Mouse (Mus musculus) Patski (cell line): Measurements from ENCODE around the gene Gcdh. TPM values are rescaled to one million over a fixed set of nuclear protein-coding genes. Genes with fewer than 3 reads are reported as not detected.
A peak's percentile ranks its signal among the peaks of the same experiment; 100 is the strongest.
"Not testable (repeated sequence)": the region's sequence is repeated elsewhere in the genome, so short reads cannot be mapped to it uniquely, and the experiment has no call there.

Source experiments
- ATAC-seq: fragments of 100-300 bp; one replicate; pipeline ENCODE4 v1.8.0; 2021
- CTCF ChIA-PET: fragments of 350-600 bp; sonication (Branson Sonifier 250); formaldehyde crosslinking; loops from one replicate; lab custom pipeline; 2022; ENCODE audit warnings: inconsistent platforms; lab: Charles Lee
- POLR2A ChIA-PET: fragments of 350-600 bp; sonication (Branson Sonifier 250); formaldehyde crosslinking; loops from one replicate; lab custom pipeline; 2022; ENCODE audit warnings: antibody characterized with exemption, inconsistent platforms; lab: Charles Lee
- DNase-seq: peaks from one replicate; pipeline ENCODE4 v3.0.0-alpha.2; 2011; ENCODE audit warnings: low read depth, low spot score
- H3K27me3 ChIP-seq: fragments of 371-371 bp; one replicate; pipeline ENCODE4 v1.5.1; 2021
- CTCF ChIP-seq: fragments of 100-300 bp; IDR thresholded peaks from one replicate; pipeline ENCODE4 v1.5.1; 2021
- in situ Hi-C: fragments of 300-500 bp; cut with MboI; formaldehyde crosslinking; loops from 3 replicates; pipeline ENCODE4 v1.11.1; 2018; ENCODE audit warnings: low pct_unique_long_range_greater_than_20kb, mixed read lengths
- polyA plus RNA-seq: library from polyadenylated mRNA; unstranded; gene quantifications from one replicate; pipeline ENCODE4 v1.2.3, GENCODE M21; 2021

Gene Gcdh
- polyA plus RNA-seq, 1 experiment from 2014 or later: 55.5 TPM

- ChIA-PET POLR2A (no interaction called here), CTCF (no interaction called here)
- in situ Hi-C loops: no loop called here
- TF ChIP-seq CTCF: no peak
- ATAC-seq (no peak), DNase-seq (no peak)
- H3K27me3 ChIP-seq: peaks cover 3% of the 10 kb centered on the region
Measured at GRCm38 (mm10) chr8:84911854-84912253, 18.1 kb upstream of the Gcdh start.

DNA sequence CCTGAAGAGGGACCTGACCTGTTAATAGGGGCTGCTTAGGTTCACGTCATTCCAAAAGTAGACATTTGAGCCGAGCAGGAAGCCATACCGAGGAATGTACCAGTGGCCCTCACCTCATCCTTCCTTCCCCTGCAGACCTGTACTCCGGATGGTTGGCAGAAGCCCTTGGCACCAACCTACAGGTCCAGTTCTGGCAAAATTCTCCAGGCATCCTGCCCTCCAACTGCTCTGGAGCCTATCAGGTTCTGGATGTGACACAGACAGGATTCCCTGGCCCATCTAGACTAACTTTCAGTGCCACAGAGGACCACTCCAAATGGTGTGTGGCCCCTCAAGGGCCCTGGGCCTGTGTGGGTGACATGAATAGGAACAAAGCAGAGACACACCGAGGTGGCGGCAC, 16.8 kb upstream of the Gcdh start:
- no peak for TF ChIP-seq CTCF
- POLR2A ChIA-PET: no interaction called here
- in situ Hi-C loops: no loop called here
- ATAC-seq (no peak), DNase-seq (no peak)
- CTCF ChIA-PET: no interaction called here
- no peaks in the 10 kb centered on the region for H3K27me3 ChIP-seq

DNA sequence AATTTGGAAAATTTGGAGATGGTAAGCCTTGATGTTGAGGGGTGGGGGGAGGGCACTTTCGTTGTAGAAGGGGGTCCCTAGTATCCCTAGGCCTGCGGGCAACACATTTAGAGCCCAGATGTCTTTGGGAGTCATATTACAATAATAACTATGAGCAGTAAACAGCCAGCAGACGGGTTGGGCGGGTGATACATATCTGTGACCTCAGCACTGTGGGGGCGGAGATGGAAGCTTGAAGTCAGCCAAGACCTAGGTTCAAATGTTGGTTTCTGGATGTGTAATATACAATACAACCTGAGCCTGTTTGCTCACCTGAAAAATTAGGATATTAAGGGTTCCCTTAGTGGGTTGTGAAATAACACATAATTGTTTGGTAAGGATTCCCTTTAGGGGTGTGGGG, 16.2 kb upstream of the Gcdh start:
- ChIA-PET CTCF (interaction anchor here (0.6 kb wide), 1 partner anchor 28 kb away, joined by 3 read pairs; no protein-coding TSS in a partner anchor), POLR2A (interaction anchor here (0.6 to 0.7 kb wide), 2 partner anchors 80 to 1206 kb away, joined by 4 to 5 read pairs; no protein-coding TSS in a partner anchor)
- H3K27me3 ChIP-seq: no peaks in the 10 kb centered on the region
- in situ Hi-C loops: no loop called here
- ATAC-seq (no peak), DNase-seq (no peak)
- no peak for TF ChIP-seq CTCF

DNA sequence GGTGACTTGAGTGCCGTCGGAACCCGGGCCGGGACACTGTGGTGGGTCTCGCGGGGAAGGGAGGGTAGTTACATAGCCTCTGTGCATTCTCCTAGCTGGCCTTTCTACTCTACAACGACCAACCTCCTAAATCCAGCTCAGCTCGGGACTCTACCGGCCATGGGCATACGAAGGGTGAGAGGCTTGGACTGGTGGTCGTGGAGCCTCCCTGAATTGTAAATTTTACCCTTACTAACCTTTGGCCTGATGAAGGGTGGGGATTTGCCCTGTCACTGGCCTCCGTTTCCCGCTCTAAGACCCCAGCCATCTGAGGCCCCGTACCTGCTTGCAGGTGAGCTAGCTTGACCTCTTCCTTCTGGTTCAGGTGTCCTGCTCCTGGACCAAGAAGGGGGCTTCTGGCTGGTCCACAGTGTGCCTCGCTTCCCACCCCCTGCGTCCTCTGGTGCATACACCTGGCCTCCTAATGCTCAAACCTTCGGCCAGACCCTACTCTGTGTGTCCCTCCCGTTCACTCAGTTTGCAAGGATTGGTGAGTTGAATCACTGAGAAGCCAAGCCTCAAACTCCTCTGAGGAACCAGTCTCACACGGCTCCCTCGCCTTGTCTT, 15.5 kb upstream of the Gcdh start:
- CTCF ChIA-PET: interaction anchor here (0.6 kb wide), 1 partner anchor 27 kb away, joined by 3 read pairs; no protein-coding TSS in a partner anchor

GRCm38 (mm10) chr8:84908421-84909161, 14.9 kb upstream of the Gcdh start, which contains the start of gene Dnase2a:
Gene Dnase2a, plus strand, starts transcription at chr8:84908560.
- in situ Hi-C loops: no loop called here
- ChIA-PET CTCF (interaction anchor here (1.1 to 1.4 kb wide), 2 partner anchors 15 to 81 kb away, joined by 4 to 5 read pairs; partner anchors contain the start of gene Gcdh), POLR2A (no interaction called here)
- DNase-seq (peak; percentile 60), ATAC-seq (peak; percentile 85)
- TF ChIP-seq CTCF: no peak
- no peaks in the 10 kb centered on the region for H3K27me3 ChIP-seq

More for the DNA sequence above, 15.5 kb upstream of the Gcdh start:
- ATAC-seq (no peak), DNase-seq (no peak)
- in situ Hi-C loops: no loop called here
- POLR2A ChIA-PET: interaction anchor here (0.6 to 0.7 kb wide), 2 partner anchors 81 to 1205 kb away, joined by 4 to 5 read pairs; no protein-coding TSS in a partner anchor
- TF ChIP-seq CTCF: no peak
- H3K27me3 ChIP-seq: no peaks in the 10 kb centered on the region

DNA sequence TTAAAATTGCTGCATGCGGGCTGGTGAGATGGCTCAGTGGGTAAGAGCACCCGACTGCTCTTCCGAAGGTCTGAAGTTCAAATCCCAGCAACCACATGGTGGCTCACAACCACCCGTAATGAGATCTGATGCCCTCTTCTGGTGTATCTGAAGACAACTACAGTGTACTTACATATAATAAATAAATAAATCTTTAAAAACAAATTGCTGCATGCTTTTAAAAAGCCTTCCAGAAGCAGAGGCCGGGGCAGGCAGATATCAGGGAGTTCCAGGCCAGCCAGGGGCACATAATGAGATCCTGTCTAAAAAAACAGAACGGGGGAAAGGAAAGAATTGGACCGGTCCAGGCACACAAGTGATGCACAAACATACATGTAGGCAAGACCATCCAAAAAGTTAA, 14.3 kb upstream of the Gcdh start:
- CTCF ChIA-PET: interaction anchor here (1.1 to 1.4 kb wide), 2 partner anchors 15 to 82 kb away, joined by 4 to 5 read pairs; partner anchors contain the start of gene Gcdh
- POLR2A ChIA-PET, DNase-seq, H3K27me3 ChIP-seq, ATAC-seq, in situ Hi-C loops: not testable (repeated sequence)

- no peak for TF ChIP-seq CTCF
- ATAC-seq: no peak
- H3K27me3 ChIP-seq: no peaks in the 10 kb centered on the region
- ChIA-PET POLR2A (no interaction called here), CTCF (interaction anchor here (1.1 to 1.4 kb wide), 2 partner anchors 14 to 82 kb away, joined by 4 to 5 read pairs; partner anchors contain the start of gene Gcdh)
- in situ Hi-C loops: no loop called here
- no peak for DNase-seq
Measured at GRCm38 (mm10) chr8:84907493-84907892, 13.8 kb upstream of the Gcdh start.

GRCm38 (mm10) chr8:84907037-84907436, 13.3 kb upstream of the Gcdh start:
- no peak for ATAC-seq
- in situ Hi-C loops: no loop called here

GRCm38 (mm10) chr8:84904351-84904750, 10.6 kb upstream of the Gcdh start:
- in situ Hi-C loops: no loop called here
- ATAC-seq (no peak), DNase-seq (no peak)
- ChIA-PET CTCF (interaction anchor here (1.6 to 2.2 kb wide), 4 partner anchors 22 to 94 kb away, joined by 3 to 12 read pairs (median 7); partner anchors contain the start of gene Calr), POLR2A (no interaction called here)
- TF ChIP-seq CTCF: no peak
- H3K27me3 ChIP-seq: no peaks in the 10 kb centered on the region

More at GRCm38 (mm10) chr8:84907037-84907436, 13.3 kb upstream of the Gcdh start:
- H3K27me3 ChIP-seq: no peaks in the 10 kb centered on the region
- no peak for TF ChIP-seq CTCF
- ChIA-PET CTCF (interaction anchor here (1.4 kb wide), 1 partner anchor 82 kb away, joined by 5 read pairs; no protein-coding TSS in a partner anchor), POLR2A (no interaction called here)
- no peak for DNase-seq

DNA sequence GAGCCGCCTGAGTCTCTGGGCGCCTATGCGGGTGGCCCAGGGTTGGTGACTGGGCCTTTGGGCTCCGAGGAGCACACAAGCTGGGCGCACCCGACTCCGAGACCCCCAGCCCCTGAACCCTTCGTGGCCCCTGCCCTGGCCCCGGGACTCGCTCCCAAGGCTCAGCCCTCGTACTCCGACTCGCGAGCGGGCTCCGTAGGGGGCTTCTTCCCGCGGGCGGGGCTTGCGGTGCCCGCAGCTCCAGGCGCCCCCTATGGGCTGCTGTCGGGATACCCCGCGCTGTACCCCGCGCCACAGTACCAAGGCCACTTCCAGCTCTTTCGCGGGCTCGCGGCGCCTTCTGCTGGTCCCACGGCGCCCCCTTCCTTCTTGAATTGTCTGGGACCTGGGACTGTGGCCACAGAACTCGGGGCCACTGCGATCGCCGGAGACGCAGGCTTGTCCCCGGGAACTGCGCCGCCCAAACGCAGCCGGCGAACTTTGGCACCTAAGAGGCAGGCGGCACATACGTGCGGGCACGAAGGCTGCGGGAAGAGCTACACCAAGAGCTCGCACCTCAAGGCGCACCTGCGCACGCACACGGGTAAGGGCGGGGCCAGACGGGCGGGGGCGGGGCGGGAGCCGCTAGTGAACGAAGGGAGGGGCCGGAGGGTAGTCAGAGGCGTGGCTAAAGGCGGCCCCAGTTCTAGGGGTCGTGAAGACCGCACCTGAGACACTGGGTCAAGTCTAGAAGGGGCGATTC, 9.4 kb upstream of the Gcdh start:
- H3K27me3 ChIP-seq: no peaks in the 10 kb centered on the region
- DNase-seq (peak; percentile 55), ATAC-seq (peak; percentile 92)
- no peak for TF ChIP-seq CTCF
- ChIA-PET CTCF (interaction anchor here (0.8 to 3.6 kb wide), 19 partner anchors 9 to 95 kb away, joined by 3 to 22 read pairs (median 4); partner anchors contain the start of genes Calr, Dand5, Gcdh and Syce2), POLR2A (interaction anchor here (0.6 to 3.1 kb wide), 6 partner anchors 9 to 100 kb away, joined by 3 to 14 read pairs (median 3); partner anchors contain the start of genes Calr and Gcdh)
- in situ Hi-C loops: no loop called here
